Mouse (Mus musculus) MEL (cell line): Measurements from ENCODE around the gene Cmss1. TPM values are rescaled to one million over a fixed set of nuclear protein-coding genes. Genes with fewer than 3 reads are reported as not detected.

Experiments
- DNase-seq: peaks from one replicate; pipeline ENCODE4 v3.0.0; 2011; ENCODE audit warnings: low read depth, low spot score
- H3K27ac ChIP-seq: 2 replicates; pipeline ENCODE4 v1.5.1; 2012; ENCODE audit warnings: low read depth, mild to moderate bottlenecking, control low read depth, low read length, moderate library complexity; ENCODE audit not compliant: control insufficient read depth
- H3K27me3 ChIP-seq, 2 experiments: fragments of 150-350 bp in 1 of 2; sonication (generic) in 1 of 2; 2 replicates each; pipeline ENCODE4 v1.6.1; 2012; ENCODE audit warnings: low read length in 2 of 2, mild to moderate bottlenecking in 2 of 2, improper control_type of control experiment in 1 of 2, moderate library complexity in 1 of 2; ENCODE audit not compliant: insufficient read depth in 2 of 2, control insufficient read depth in 1 of 2
- H3K36me3 ChIP-seq, 2 experiments: 2 replicates each; pipeline ENCODE4 v1.6.1; 2012 to 2014; ENCODE audit warnings: low read length in 2 of 2, improper control_type of control experiment in 1 of 2, inconsistent platforms in 1 of 2, mild to moderate bottlenecking in 1 of 2; ENCODE audit not compliant: insufficient read depth in 2 of 2, control insufficient read depth in 1 of 2
- H3K4me1 ChIP-seq, 2 experiments: fragments of 150-350 bp in 1 of 2; sonication (generic) in 1 of 2; 2 replicates each; pipeline ENCODE4 v1.6.1; 2012; ENCODE audit warnings: low read length in 2 of 2, improper control_type of control experiment in 1 of 2, mild to moderate bottlenecking in 1 of 2; ENCODE audit not compliant: insufficient read depth in 2 of 2, control insufficient read depth in 1 of 2
- H3K4me3 ChIP-seq, 2 experiments: fragments of 150-350 bp in 1 of 2; sonication (generic) in 1 of 2; 2 replicates each; pipeline ENCODE4 v1.5.1; 2012; ENCODE audit warnings: low read depth in 2 of 2, low read length in 2 of 2, mild to moderate bottlenecking in 2 of 2, moderate library complexity in 2 of 2, control low read depth in 1 of 2, improper control_type of control experiment in 1 of 2; ENCODE audit not compliant: control insufficient read depth in 1 of 2, insufficient read depth in 1 of 2
- H3K79me2 ChIP-seq: 2 replicates; pipeline ENCODE4 v1.6.1; 2012; ENCODE audit warnings: mild to moderate bottlenecking, low read length, moderate library complexity; ENCODE audit not compliant: control insufficient read depth, poor library complexity, insufficient read depth
- H3K9ac ChIP-seq: 2 replicates; pipeline ENCODE4 v1.6.1; 2012; ENCODE audit warnings: low read depth, mild to moderate bottlenecking, control low read depth, low read length, moderate library complexity; ENCODE audit not compliant: control insufficient read depth, poor library complexity, severe bottlenecking
- H3K9me3 ChIP-seq: fragments of 150-350 bp; sonication (generic); replicated peaks from 2 replicates; pipeline ENCODE4 v1.6.1; 2012; ENCODE audit warnings: mild to moderate bottlenecking, low read length, improper control_type of control experiment, moderate library complexity; ENCODE audit not compliant: insufficient read depth
- BHLHE40 ChIP-seq: IDR thresholded peaks from 2 replicates; pipeline ENCODE4 v1.6.1; 2012; ENCODE audit warnings: low read depth, mild to moderate bottlenecking, inconsistent platforms, low read length, improper control_type of control experiment, borderline replicate concordance
- CHD1 ChIP-seq: IDR thresholded peaks from 2 replicates; pipeline ENCODE4 v1.6.1; 2012; ENCODE audit warnings: low read depth, mild to moderate bottlenecking, inconsistent platforms, low read length, improper control_type of control experiment
- CHD2 ChIP-seq: IDR thresholded peaks from 2 replicates; pipeline ENCODE4 v1.6.1; 2011; ENCODE audit warnings: low read length, improper control_type of control experiment
- CTCF ChIP-seq, 3 experiments: IDR thresholded peaks in 2 of 3; conservative IDR thresholded peaks in 1 of 3; 2 replicates each; pipeline ENCODE4 v1.5.1; 2011 to 2012; ENCODE audit warnings: low read length in 3 of 3, low read depth in 2 of 3, mild to moderate bottlenecking in 2 of 3, improper control_type of control experiment in 1 of 3, inconsistent platforms in 1 of 3, mixed read lengths in 1 of 3, moderate library complexity in 1 of 3; ENCODE audit not compliant: control insufficient read depth in 1 of 3, insufficient read depth in 1 of 3, poor library complexity in 1 of 3, severe bottlenecking in 1 of 3
- ELF1 ChIP-seq: IDR thresholded peaks from 2 replicates; pipeline ENCODE4 v1.6.1; 2014; ENCODE audit warnings: low read depth, mild to moderate bottlenecking, inconsistent platforms, low read length, improper control_type of control experiment, moderate library complexity
- ETS1 ChIP-seq: IDR thresholded peaks from 2 replicates; pipeline ENCODE4 v1.6.1; 2012; ENCODE audit warnings: low read depth, mild to moderate bottlenecking, inconsistent platforms, low read length, improper control_type of control experiment, moderate library complexity
- KAT2A ChIP-seq: conservative IDR thresholded peaks from 2 replicates; pipeline ENCODE4 v1.6.1; 2012; ENCODE audit warnings: low read depth, low read length, improper control_type of control experiment, inconsistent platforms
- MAFK ChIP-seq: IDR thresholded peaks from 2 replicates; pipeline ENCODE4 v1.6.1; 2011; ENCODE audit warnings: low read depth, mild to moderate bottlenecking, low read length, improper control_type of control experiment, borderline replicate concordance
- MAZ ChIP-seq: IDR thresholded peaks from 2 replicates; pipeline ENCODE4 v1.6.1; 2012; ENCODE audit warnings: low read depth, mild to moderate bottlenecking, inconsistent platforms, low read length, improper control_type of control experiment
- MXI1 ChIP-seq: IDR thresholded peaks from 2 replicates; pipeline ENCODE4 v1.6.1; 2011; ENCODE audit warnings: mild to moderate bottlenecking, low read depth, low read length, improper control_type of control experiment
- MYC ChIP-seq: IDR thresholded peaks from 2 replicates; pipeline ENCODE4 v1.6.1; 2011; ENCODE audit warnings: low read depth, mild to moderate bottlenecking, low read length, improper control_type of control experiment, moderate library complexity
- NELFE ChIP-seq: IDR thresholded peaks from 2 replicates; pipeline ENCODE4 v1.6.1; 2011; ENCODE audit warnings: low read depth, low read length, improper control_type of control experiment
- NRF1 ChIP-seq: IDR thresholded peaks from 2 replicates; pipeline ENCODE4 v1.6.1; 2014; ENCODE audit warnings: low read depth, mild to moderate bottlenecking, inconsistent platforms, low read length, improper control_type of control experiment, moderate library complexity; ENCODE audit not compliant: poor library complexity, insufficient read depth, severe bottlenecking
- POLR2AphosphoS2 ChIP-seq: IDR thresholded peaks from 2 replicates; pipeline ENCODE4 v1.6.1; 2011; ENCODE audit warnings: low read length, improper control_type of control experiment
- SMC3 ChIP-seq: IDR thresholded peaks from 2 replicates; pipeline ENCODE4 v1.6.1; 2011; ENCODE audit warnings: low read depth, low read length, improper control_type of control experiment
- UBTF ChIP-seq: IDR thresholded peaks from 2 replicates; pipeline ENCODE4 v1.6.1; 2012; ENCODE audit warnings: low read depth, mild to moderate bottlenecking, inconsistent platforms, low read length, improper control_type of control experiment, moderate library complexity, borderline replicate concordance; ENCODE audit not compliant: insufficient read depth
- USF1 ChIP-seq: IDR thresholded peaks from 2 replicates; pipeline ENCODE4 v1.6.1; 2014; ENCODE audit warnings: low read depth, mild to moderate bottlenecking, inconsistent platforms, low read length, improper control_type of control experiment, moderate library complexity
- USF2 ChIP-seq, 2 experiments: IDR thresholded peaks; 2 replicates each; pipeline ENCODE4 v1.6.1; 2011 to 2012; ENCODE audit warnings: improper control_type of control experiment in 2 of 2, low read length in 2 of 2, borderline replicate concordance in 1 of 2, inconsistent platforms in 1 of 2, low read depth in 1 of 2, mild to moderate bottlenecking in 1 of 2; ENCODE audit not compliant: insufficient read depth in 1 of 2
- ZC3H11A ChIP-seq: IDR thresholded peaks from 2 replicates; pipeline ENCODE4 v1.6.1; 2012; ENCODE audit warnings: low read depth, mild to moderate bottlenecking, inconsistent platforms, low read length, improper control_type of control experiment
- ZKSCAN1 ChIP-seq: IDR thresholded peaks from 2 replicates; pipeline ENCODE4 v1.6.1; 2012; ENCODE audit warnings: low read depth, mild to moderate bottlenecking, inconsistent platforms, low read length, improper control_type of control experiment, moderate library complexity
- polyA plus RNA-seq, 2 experiments: library from polyadenylated mRNA; stranded (reverse) in 1 of 2; unstranded in 1 of 2; fragments of >175 nt in 1 of 2; fragments of >200 nt in 1 of 2; gene quantifications; 2 replicates each; pipeline versions ENCODE4 v1.2.1 to v1.2.4; 2012; ENCODE audit warnings: low replicate concordance in 2 of 2, low read depth in 1 of 2; ENCODE audit not compliant: insufficient read length in 2 of 2, insufficient read depth in 1 of 2, missing spikeins in 1 of 2
- total RNA-seq: library from RNA; depleted of rRNA; stranded (reverse); fragments of 300-350 nt; gene quantifications from 2 replicates; pipeline ENCODE4 v1.2.3, GENCODE M21; 2012

The Cmss1 gene
- total and polyA plus RNA-seq, 3 experiments: 80.9 to 94.7 TPM; not detected in 1

GRCm38 (mm10) chr16:57359251-57359650 is 247.4 kb downstream of the Cmss1 start:
- H3K79me2 ChIP-seq: no peaks in the 10 kb centered on the region
- no peaks in the 10 kb centered on the region for H3K36me3 ChIP-seq
- no peak overlapping the region for H3K9ac ChIP-seq
- no peak for TF ChIP-seq MYC
- no peak for TF ChIP-seq ZC3H11A
- TF ChIP-seq SMC3: no peak
- no peak for TF ChIP-seq USF2 (IDR thresholded peaks at IDR 0.05; ENCODE audit: borderline replicate concordance in 1 of 2, insufficient read depth in 1 of 2, low read depth in 1 of 2, low read length in 2 of 2)
- no peak for TF ChIP-seq MAFK
- no peak for TF ChIP-seq MAZ
- TF ChIP-seq CHD2: no peak
- no peak for TF ChIP-seq ELF1
- TF ChIP-seq ZKSCAN1: no peak
- no peak for TF ChIP-seq CTCF (IDR thresholded peaks at IDR 0.05 in 2 of 3, conservative IDR thresholded peaks at IDR 0.05 in 1 of 3; ENCODE audit: control insufficient read depth in 1 of 3, insufficient read depth in 1 of 3, low read depth in 2 of 3, low read length in 3 of 3, poor library complexity in 1 of 3, severe bottlenecking in 1 of 3)
- TF ChIP-seq USF1: no peak
- H3K4me1 ChIP-seq: no peaks in the 10 kb centered on the region
- DNase-seq: no peak
- H3K27me3 ChIP-seq: no peaks in the 10 kb centered on the region
- no peaks in the 10 kb centered on the region for H3K9me3 ChIP-seq
- H3K27ac ChIP-seq: no peak overlapping the region
- H3K4me3 ChIP-seq: no peak overlapping the region

- TF ChIP-seq BHLHE40 (no peak), MXI1 (no peak), NELFE (no peak), POLR2AphosphoS2 (no peak), USF1 (no peak)
- Histone ChIP-seq H3K9me3 (no peaks in the 10 kb centered on the region), H3K36me3 (no peaks in the 10 kb centered on the region), H3K4me1 (no peaks in the 10 kb centered on the region), H3K27me3 (no peaks in the 10 kb centered on the region), H3K4me3 (no peak overlapping the region), H3K27ac (no peak overlapping the region), H3K79me2 (no peaks in the 10 kb centered on the region), H3K9ac (no peak overlapping the region)
- no peak for DNase-seq
Observed at GRCm38 (mm10) chr16:57357011-57357410, 249.7 kb downstream of the Cmss1 start.

DNA sequence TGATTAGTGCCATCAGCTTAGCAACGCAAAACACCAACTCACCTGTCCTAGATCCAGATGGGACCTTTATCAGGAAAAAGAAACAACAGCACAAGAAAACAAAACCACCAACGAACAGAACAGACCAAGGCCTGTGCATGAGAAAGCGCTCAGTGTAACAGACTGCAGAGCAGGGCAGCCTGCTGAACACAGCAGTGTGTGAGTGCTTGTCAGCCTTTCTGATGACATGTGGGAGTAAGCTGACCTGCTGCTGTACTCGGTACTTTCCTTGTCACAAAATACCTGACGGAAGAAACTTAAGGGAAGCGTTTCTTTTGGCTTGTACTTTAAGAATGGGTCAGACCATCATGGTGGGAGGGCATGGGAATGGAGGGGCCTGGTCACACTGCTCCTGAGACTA is 250.2 kb downstream of the Cmss1 start:
- no peak for TF ChIP-seq CHD1
- no peak for TF ChIP-seq USF2 (IDR thresholded peaks at IDR 0.05; ENCODE audit: borderline replicate concordance in 1 of 2, insufficient read depth in 1 of 2, low read depth in 1 of 2, low read length in 2 of 2)
- TF ChIP-seq CTCF (IDR thresholded peaks at IDR 0.05 in 2 of 3, conservative IDR thresholded peaks at IDR 0.05 in 1 of 3; ENCODE audit: control insufficient read depth in 1 of 3, insufficient read depth in 1 of 3, low read depth in 2 of 3, low read length in 3 of 3, poor library complexity in 1 of 3, severe bottlenecking in 1 of 3): no peak
- no peak for TF ChIP-seq CHD2
- no peak for TF ChIP-seq ETS1
- no peak for TF ChIP-seq SMC3
- TF ChIP-seq MAFK: no peak
- TF ChIP-seq MAZ: no peak
- no peak for TF ChIP-seq UBTF
- TF ChIP-seq ZC3H11A: no peak
- no peak for TF ChIP-seq NELFE
- TF ChIP-seq KAT2A: no peak
- TF ChIP-seq BHLHE40: no peak
- no peak for TF ChIP-seq NRF1
- Histone ChIP-seq H3K27me3 (no peaks in the 10 kb centered on the region), H3K27ac (no peak overlapping the region), H3K4me3 (no peak overlapping the region), H3K9ac (no peak overlapping the region), H3K36me3 (no peaks in the 10 kb centered on the region), H3K9me3 (no peaks in the 10 kb centered on the region), H3K79me2 (no peaks in the 10 kb centered on the region), H3K4me1 (no peaks in the 10 kb centered on the region)
- DNase-seq: no peak
